ENCODE assay signal across 18 mouse cellular contexts in the genomic region with DNA sequence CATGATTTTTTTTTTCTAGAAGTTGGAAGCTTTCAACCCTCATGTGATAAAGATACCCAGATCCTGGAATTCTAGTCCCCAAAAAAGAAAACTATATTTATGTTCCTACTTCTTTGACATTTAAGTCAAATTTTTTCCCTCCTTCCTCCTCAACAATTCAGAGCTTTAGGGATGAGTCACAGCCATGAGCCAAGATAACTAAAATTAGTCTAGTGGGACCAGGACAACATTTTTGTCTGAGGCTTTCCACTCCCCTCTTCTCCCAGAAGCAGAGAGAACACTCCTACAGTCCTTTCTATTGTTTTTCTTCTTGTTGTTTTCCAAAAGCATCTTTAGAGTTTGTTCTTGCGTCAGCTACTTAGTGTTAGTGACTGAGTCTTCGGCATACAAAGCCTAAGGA.
"Had no signal": no experiment of that assay in that cellular context is flagged by ENCODE, and none has a peak within 500 bp of the region (broad histone marks: within the 10 kb centered on the region; RNA-seq: fewer than 3 reads in every experiment).

No protein-coding gene starts in this region.

- H3K9me3 ChIP-seq: limb, embryonic 12.5 days; limb, embryonic 15.5 days; liver, embryonic 12.5 days; liver, embryonic 15.5 days; lung, embryonic 15.5 days; midbrain, embryonic 10.5 days; midbrain, embryonic 13.5 days had no signal

- H3K36me3 ChIP-seq: limb, embryonic 12.5 days; limb, embryonic 15.5 days; liver, embryonic 12.5 days; liver, embryonic 15.5 days; lung, embryonic 15.5 days; midbrain, embryonic 10.5 days; midbrain, embryonic 13.5 days had no signal

- H3K27ac ChIP-seq: kidney, postnatal 0 days; limb, embryonic 12.5 days; limb, embryonic 15.5 days; liver, embryonic 12.5 days; liver, embryonic 15.5 days; lung, embryonic 15.5 days; midbrain, embryonic 10.5 days; midbrain, embryonic 13.5 days; stomach, postnatal 0 days had no signal

- DNase-seq: kidney, adult 2 months; kidney, postnatal 25 days; lung, adult 18-20 months; lung, postnatal 10 days; lung, postnatal 36 days; thymus, postnatal 25 days had no signal

- H3K4me3 ChIP-seq: limb, embryonic 12.5 days; limb, embryonic 15.5 days; liver, embryonic 12.5 days; liver, embryonic 15.5 days; lung, embryonic 15.5 days; megakaryocyte, embryonic 14.5 days; midbrain, embryonic 10.5 days; midbrain, embryonic 13.5 days had no signal

- H3K9ac ChIP-seq: limb, embryonic 12.5 days; limb, embryonic 15.5 days; liver, embryonic 12.5 days; liver, embryonic 15.5 days; lung, embryonic 15.5 days; midbrain, embryonic 13.5 days had no signal

- H3K27me3 ChIP-seq: limb, embryonic 12.5 days; limb, embryonic 15.5 days; liver, embryonic 12.5 days; liver, embryonic 15.5 days; lung, embryonic 15.5 days; megakaryocyte, embryonic 14.5 days; midbrain, embryonic 13.5 days had no signal

- H3K4me2 ChIP-seq: limb, embryonic 12.5 days; limb, embryonic 15.5 days; liver, embryonic 12.5 days; liver, embryonic 15.5 days; lung, embryonic 15.5 days; midbrain, embryonic 13.5 days had no signal

- H3K4me1 ChIP-seq: limb, embryonic 12.5 days; limb, embryonic 15.5 days; liver, embryonic 12.5 days; liver, embryonic 15.5 days; lung, embryonic 15.5 days; megakaryocyte, embryonic 14.5 days; midbrain, embryonic 13.5 days had no signal

- ATAC-seq: intestine, postnatal 0 days; liver, embryonic 12.5 days; midbrain, embryonic 13.5 days; midbrain, embryonic 16.5 days had no signal
